Mouse (Mus musculus) lung, postnatal 0 days (tissue): ENCODE results near the gene Itpr2. TPM values are rescaled to one million over a fixed set of nuclear protein-coding genes. Genes with fewer than 3 reads are reported as not detected.

ENCODE experiments used
- ATAC-seq: fragments of 200-750 bp; cut with Nextera tagmentation; 2 replicates; pipeline ENCODE4 v1.8.0; 2017; ENCODE audit warnings: moderate library complexity
- DNase-seq: peaks from one replicate; pipeline ENCODE4 v3.0.0-alpha.2; 2016; ENCODE audit warnings: low spot score
- H3K27ac ChIP-seq: fragments of 300-500 bp; sonication (generic); 2 replicates; pipeline ENCODE4 v1.5.1; 2014; ENCODE audit warnings: antibody characterized with exemption, mild to moderate bottlenecking, low read length, mixed read lengths
- H3K27me3 ChIP-seq: fragments of 300-500 bp; sonication (generic); replicated peaks from 2 replicates; pipeline ENCODE4 v1.6.1; 2014; ENCODE audit warnings: low read length, mixed read lengths; ENCODE audit not compliant: insufficient read depth
- H3K36me3 ChIP-seq: fragments of 300-500 bp; sonication (generic); 2 replicates; pipeline ENCODE4 v1.6.1; 2014; ENCODE audit warnings: low read length, mixed read lengths; ENCODE audit not compliant: insufficient read depth
- H3K4me1 ChIP-seq: fragments of 300-500 bp; sonication (generic); 2 replicates; pipeline ENCODE4 v1.6.1; 2014; ENCODE audit warnings: antibody characterized with exemption, low read depth, low read length, mixed read lengths; ENCODE audit not compliant: insufficient read depth
- H3K4me2 ChIP-seq: fragments of 300-500 bp; sonication (generic); replicated peaks from 2 replicates; pipeline ENCODE4 v1.6.1; 2014; ENCODE audit warnings: low read depth, mild to moderate bottlenecking, low read length, moderate library complexity, mixed read lengths
- H3K4me3 ChIP-seq: fragments of 300-500 bp; sonication (generic); 2 replicates; pipeline ENCODE4 v1.5.1; 2014; ENCODE audit warnings: low read depth, low read length
- H3K9ac ChIP-seq: fragments of 300-500 bp; sonication (generic); replicated peaks from 2 replicates; pipeline ENCODE4 v1.6.1; 2014; ENCODE audit warnings: low read depth, mild to moderate bottlenecking
- H3K9me3 ChIP-seq: fragments of 300-500 bp; sonication (generic); 2 replicates; pipeline ENCODE4 v1.6.1; 2016; ENCODE audit warnings: low read length, mixed read lengths
- CTCF ChIP-seq: IDR thresholded peaks from 2 replicates; pipeline ENCODE4 v1.5.1; 2016; ENCODE audit warnings: antibody characterized with exemption, mild to moderate bottlenecking
- EP300 ChIP-seq: IDR thresholded peaks from 2 replicates; pipeline ENCODE4 v1.6.1; 2016; ENCODE audit warnings: antibody characterized with exemption, mild to moderate bottlenecking, control low read depth
- WGBS: fragments of 180-500 bp; shearing (Covaris S2); extraction: QIAGEN DNeasy Blood & Tissue Kit; methylation state at CpG from one replicate; pipeline ENCODE4 v1.1.7; 2014; 5-methylcytosine and 5-hydroxymethylcytosine counted together
- polyA plus RNA-seq: library from polyadenylated mRNA; unstranded; fragments of >200 nt; fragmentation: Nextera tagmentation; extraction: Ambion mirVana; gene quantifications from 2 replicates; pipeline ENCODE4 v1.2.1, GENCODE M21; 2015

Gene Itpr2
- polyA plus RNA-seq, 1 experiment from 2014 or later = 15.7 TPM

DNA sequence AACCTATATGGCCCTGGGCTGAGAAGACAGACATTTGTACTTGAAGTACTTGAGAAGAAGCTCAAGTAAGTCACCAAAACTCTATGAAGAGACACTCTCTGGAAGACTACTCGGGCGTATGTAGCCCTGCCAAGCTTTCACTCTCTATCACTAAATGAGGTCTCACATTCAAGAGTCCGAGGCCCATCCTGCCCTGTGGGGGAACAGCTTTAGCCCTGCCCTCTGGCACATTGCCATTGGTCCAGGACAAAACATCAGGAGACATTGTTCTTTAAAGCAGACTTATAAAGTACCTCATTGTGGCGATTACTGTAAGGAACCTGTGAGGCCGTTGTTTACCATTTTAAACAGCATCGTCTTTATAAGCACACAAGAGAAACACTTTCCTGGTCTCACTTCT is 77.7 kb downstream of the Itpr2 start:
- Histone ChIP-seq H3K9ac (no peak overlapping the region), H3K4me2 (no peak overlapping the region), H3K27me3 (no peaks in the 10 kb centered on the region), H3K4me1 (no peaks in the 10 kb centered on the region), H3K36me3 (no peaks in the 10 kb centered on the region; the same call in 1 of the 2 replicates), H3K4me3 (no peak overlapping the region), H3K27ac (no peak overlapping the region), H3K9me3 (no peaks in the 10 kb centered on the region)
- ATAC-seq (no peak), DNase-seq (no peak)
- 62% methylated on average over 6 of the region's 6 CpGs for WGBS
- TF ChIP-seq CTCF = no peak
- no peak for TF ChIP-seq EP300

DNA sequence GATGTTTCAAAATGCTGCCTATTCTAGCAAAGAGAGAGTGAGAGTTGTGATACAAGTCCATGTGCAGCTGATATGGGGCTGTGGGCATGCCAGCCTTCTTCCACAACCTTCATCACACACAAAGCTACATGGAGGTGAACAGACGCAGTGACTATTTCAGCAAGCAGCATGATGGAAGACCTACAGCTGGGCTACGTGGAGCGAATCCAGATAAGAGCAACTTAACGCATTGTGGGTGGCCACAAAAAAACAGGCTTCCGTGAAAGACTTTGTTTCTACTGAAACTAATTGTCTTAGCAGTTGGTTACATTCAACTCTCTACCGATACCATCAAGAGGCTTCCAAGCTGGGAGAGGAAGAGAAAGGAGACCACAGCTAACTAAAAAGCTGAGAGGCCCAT is 81.3 kb downstream of the Itpr2 start:
- Histone ChIP-seq H3K4me1 (no peaks in the 10 kb centered on the region), H3K4me3 (no peak overlapping the region), H3K27me3 (no peaks in the 10 kb centered on the region), H3K36me3 (no peaks in the 10 kb centered on the region; the same call in 1 of the 2 replicates), H3K27ac (no peak overlapping the region), H3K4me2 (no peak overlapping the region), H3K9me3 (no peaks in the 10 kb centered on the region), H3K9ac (no peak overlapping the region)
- ATAC-seq (no peak), DNase-seq (no peak)
- WGBS = 42% methylated on average over 6 of the region's 6 CpGs
- TF ChIP-seq EP300 (no peak), CTCF (no peak)

DNA sequence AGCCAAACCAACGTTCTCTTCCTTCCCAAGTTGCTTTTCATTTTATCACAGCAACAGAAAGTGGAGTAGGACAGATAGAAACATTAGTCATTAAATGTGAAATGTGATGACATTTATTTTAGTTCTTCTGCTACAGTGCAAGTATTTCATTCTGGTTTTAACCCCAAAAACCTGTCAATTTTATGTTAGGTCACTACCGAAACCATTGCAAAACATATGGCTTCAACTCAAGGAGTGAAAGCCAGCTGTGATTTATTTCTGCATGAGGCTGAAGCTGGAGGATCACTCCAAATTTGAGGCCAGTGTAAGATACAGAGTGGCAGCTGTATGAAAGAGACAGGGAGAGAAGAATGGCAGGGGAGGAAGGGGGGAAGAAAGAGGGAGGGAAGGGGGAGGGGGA is 85.6 kb downstream of the Itpr2 start:
- Histone ChIP-seq H3K27me3 (no peaks in the 10 kb centered on the region), H3K4me3 (no peak overlapping the region), H3K9me3 (no peaks in the 10 kb centered on the region), H3K4me1 (no peaks in the 10 kb centered on the region), H3K4me2 (no peak overlapping the region), H3K27ac (no peak overlapping the region), H3K36me3 (0 out of 2 replicates have a peak, but pooled peaks cover 4% of the 10 kb centered on the region), H3K9ac (no peak overlapping the region)
- no peak for DNase-seq
- no peak for ATAC-seq
- no peak for TF ChIP-seq CTCF
- TF ChIP-seq EP300 = no peak
- WGBS = 71% methylated on average over 2 of the region's 2 CpGs

GRCm38 (mm10) chr6:146414094-146414493 is 87.9 kb downstream of the Itpr2 start:
- no peak for TF ChIP-seq CTCF
- TF ChIP-seq EP300 = no peak
- Histone ChIP-seq H3K27ac (no peak overlapping the region), H3K36me3 (0 out of 2 replicates have a peak, but pooled peaks cover 4% of the 10 kb centered on the region), H3K27me3 (no peaks in the 10 kb centered on the region), H3K9ac (no peak overlapping the region), H3K4me1 (peaks cover 3% of the 10 kb centered on the region; the same call in 1 of the 2 replicates), H3K9me3 (no peaks in the 10 kb centered on the region), H3K4me2 (no peak overlapping the region), H3K4me3 (no peak overlapping the region)
- DNase-seq (no peak), ATAC-seq (no peak)
- 67% methylated on average over 7 of the region's 7 CpGs for WGBS

- no peaks in the 10 kb centered on the region for H3K9me3 ChIP-seq
- H3K9ac ChIP-seq = no peak overlapping the region
- DNase-seq (no peak), ATAC-seq (no peak)
- no peak overlapping the region for H3K4me2 ChIP-seq
- TF ChIP-seq CTCF (no peak), EP300 (no peak)
- WGBS = 86% methylated on average over 16 of the region's 16 CpGs
- no peak overlapping the region for H3K4me3 ChIP-seq
- peaks cover 3% of the 10 kb centered on the region; the same call in 1 of the 2 replicates for H3K4me1 ChIP-seq
- no peaks in the 10 kb centered on the region for H3K27me3 ChIP-seq
- 0 out of 2 replicates have a peak, but pooled peaks cover 4% of the 10 kb centered on the region for H3K36me3 ChIP-seq
- H3K27ac ChIP-seq = no peak overlapping the region
These were observed 90.5 kb downstream of the Itpr2 start for GRCm38 (mm10) chr6:146411446-146412070.

- ATAC-seq = no peak
- 68% methylated on average over 6 of the region's 6 CpGs for WGBS
- Histone ChIP-seq H3K9ac (no peak overlapping the region), H3K36me3 (0 out of 2 replicates have a peak, but pooled peaks cover 4% of the 10 kb centered on the region), H3K27me3 (no peaks in the 10 kb centered on the region), H3K4me1 (peaks cover 3% of the 10 kb centered on the region; the same call in 1 of the 2 replicates), H3K4me3 (0 out of 2 replicates have a peak overlapping the region, but pooled peaks have one; percentile 25), H3K27ac (peak overlapping the region; percentile 81; the same call in 1 of the 2 replicates), H3K4me2 (peak overlapping the region; percentile 39), H3K9me3 (no peaks in the 10 kb centered on the region)
- TF ChIP-seq CTCF (no peak), EP300 (no peak)
- no peak for DNase-seq
These were observed 91.6 kb downstream of the Itpr2 start for GRCm38 (mm10) chr6:146410427-146410810.
